In genomic region chr2:75542781-75543180, GRCm38 (mm10) we compare ENCODE assay signal across 9 mouse cellular contexts.
DNase-seq lines count a peak whose midpoint lies in the region.
"Had no signal": no experiment of that assay in that cellular context is flagged by ENCODE, and none has a peak within 500 bp of the region (broad histone marks: within the 10 kb centered on the region; RNA-seq: fewer than 3 reads in every experiment).

No protein-coding gene starts in this region.

- intact Hi-C loops in heart, postnatal 25 days (cut with DNase I): no loop called here
- intact Hi-C loops in left cerebral cortex, postnatal 14 days (cut with DNase I): no loop called here
- intact Hi-C loops in heart, postnatal 10 days (cut with DNase I): no loop called here

- peak; percentile 96 for DNase-seq in heart, adult 11 months
- no peak for DNase-seq in heart, postnatal 25 days (ENCODE audit: low spot score)
- DNase-seq in left cerebral cortex, postnatal 14 days (ENCODE audit: low spot score in 2 of 2): peak; percentile 7 to 14
- DNase-seq in left cerebral cortex, adult 11 months (ENCODE audit: low spot score): no peak
- peak; percentile 10 to 21 for DNase-seq in heart, postnatal 10 days
- peak; percentile 60 for DNase-seq in lung, postnatal 10 days
- no peak for DNase-seq in ovary, adult 18-20 months (ENCODE audit: low spot score)
- DNase-seq in urinary bladder, postnatal 10 days (ENCODE audit: low spot score): no peak
- DNase-seq: retina, postnatal 1 day had no signal

Comparison
In these comparisons a context has a peak if more than half of its experiments do, and no peak if none do; other contexts are left out.
1. DNase-seq: peak in heart, adult 11 months (single experiment), left cerebral cortex, postnatal 14 days (2 of 2), heart, postnatal 10 days (2 of 2) and lung, postnatal 10 days (single experiment); none in heart, postnatal 25 days (single experiment), left cerebral cortex, adult 11 months (single experiment), ovary, adult 18-20 months (single experiment) and urinary bladder, postnatal 10 days (single experiment).